Mouse (Mus musculus): ENCODE results near the gene Dyrk2. TPM values are rescaled to one million over a fixed set of nuclear protein-coding genes. Genes with fewer than 3 reads are reported as not detected.

Gene Dyrk2
- 7.0 and 9.4 TPM in 2 replicates for polyA plus RNA-seq (2015; fragmentation: Nextera tagmentation; extraction: Ambion mirVana)

GRCm38 (mm10) chr10:118870201-118870980 lies at the start of gene Dyrk2:
TSS of gene Dyrk2 (minus strand) at chr10:118870209.
- Histone ChIP-seq H3K4me3 (ENCODE audit: low read depth, low read length) (peak within 1 kb of the TSS; percentile 98), H3K4me2 (replicated peaks; ENCODE audit: low read depth, low read length) (peak within 1 kb of the TSS; percentile 78), H3K27me3 (replicated peaks; ENCODE audit: insufficient read depth, low read length) (no peaks in the 10 kb centered on the region), H3K27ac (ENCODE audit: low read length) (peak within 1 kb of the TSS; percentile 97), H3K4me1 (ENCODE audit: insufficient read depth, low read depth, low read length) (peaks cover 19% of the 10 kb centered on the region; the same call in 1 of the 2 replicates), H3K9me3 (ENCODE audit: low read length) (no peaks in the 10 kb centered on the region), H3K36me3 (ENCODE audit: insufficient read depth, low read length) (no peaks in the 10 kb centered on the region; the same call in 1 of the 2 replicates), H3K9ac (replicated peaks; ENCODE audit: low read depth) (peak within 1 kb of the TSS; percentile 24; the same call in 1 of the 2 replicates)
- no peak for TF ChIP-seq EP300 (IDR thresholded peaks at IDR 0.05)
- no peak for TF ChIP-seq CTCF (IDR thresholded peaks at IDR 0.05)
- 14% methylated on average over 16 of the region's 16 CpGs for WGBS
- ATAC-seq (no peak), DNase-seq (ENCODE audit: low spot score) (peak; percentile 41)

GRCm38 (mm10) chr10:118902625-118903024 lies 32.6 kb upstream of the Dyrk2 start:
- TF ChIP-seq CTCF (IDR thresholded peaks at IDR 0.05) (no peak), EP300 (IDR thresholded peaks at IDR 0.05) (no peak)
- 79% methylated on average over 10 of the region's 10 CpGs for WGBS
- H3K36me3 ChIP-seq (ENCODE audit: insufficient read depth, low read length): no peaks in the 10 kb centered on the region

GRCm38 (mm10) chr10:118893645-118894044 lies 23.6 kb upstream of the Dyrk2 start:
- H3K4me3 ChIP-seq (ENCODE audit: low read depth, low read length): no peak overlapping the region
- WGBS: 75% methylated on average over 3 of the region's 3 CpGs
- H3K4me2 ChIP-seq (replicated peaks; ENCODE audit: low read depth, low read length): no peak overlapping the region

More at GRCm38 (mm10) chr10:118902625-118903024, 32.6 kb upstream of the Dyrk2 start:
- Histone ChIP-seq H3K9me3 (ENCODE audit: low read length) (no peaks in the 10 kb centered on the region), H3K27ac (ENCODE audit: low read length) (no peak overlapping the region), H3K9ac (replicated peaks; ENCODE audit: low read depth) (no peak overlapping the region), H3K27me3 (replicated peaks; ENCODE audit: insufficient read depth, low read length) (no peaks in the 10 kb centered on the region), H3K4me3 (ENCODE audit: low read depth, low read length) (no peak overlapping the region), H3K4me2 (replicated peaks; ENCODE audit: low read depth, low read length) (no peak overlapping the region), H3K4me1 (ENCODE audit: insufficient read depth, low read depth, low read length) (no peaks in the 10 kb centered on the region)
- no peak for ATAC-seq
- no peak for DNase-seq (ENCODE audit: low spot score)

DNA sequence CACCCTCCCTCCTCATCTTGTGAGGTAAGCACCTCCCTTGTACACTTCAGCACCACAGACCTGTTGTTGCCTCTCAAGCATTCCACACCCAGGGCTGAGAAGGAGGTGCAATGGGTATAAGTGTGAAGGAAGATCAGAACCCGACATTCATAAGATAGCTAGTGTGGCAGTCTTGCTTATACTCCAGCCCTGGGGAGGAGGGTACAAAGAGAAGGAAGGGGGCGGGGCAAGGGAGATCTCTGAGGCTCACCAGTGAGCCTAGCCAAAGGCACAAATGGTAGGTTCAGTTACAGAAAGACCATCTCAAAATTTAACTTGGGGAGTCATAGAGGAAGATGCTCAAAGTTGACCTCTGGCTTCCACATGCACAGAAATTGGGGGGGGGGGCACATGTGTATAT lies 14.1 kb upstream of the Dyrk2 start:
- no peak overlapping the region for H3K27ac ChIP-seq (ENCODE audit: low read length)
- TF ChIP-seq EP300 (IDR thresholded peaks at IDR 0.05): no peak
- TF ChIP-seq CTCF (IDR thresholded peaks at IDR 0.05): no peak
- H3K9me3 ChIP-seq (ENCODE audit: low read length): no peaks in the 10 kb centered on the region
- DNase-seq (ENCODE audit: low spot score): no peak
- ATAC-seq: no peak
- WGBS: 81% methylated on average over 2 of the region's 2 CpGs
- no peak overlapping the region for H3K4me3 ChIP-seq (ENCODE audit: low read depth, low read length)
- H3K36me3 ChIP-seq (ENCODE audit: insufficient read depth, low read length): no peaks in the 10 kb centered on the region
- no peaks in the 10 kb centered on the region for H3K27me3 ChIP-seq (replicated peaks; ENCODE audit: insufficient read depth, low read length)
- no peaks in the 10 kb centered on the region for H3K4me1 ChIP-seq (ENCODE audit: insufficient read depth, low read depth, low read length)
- no peak overlapping the region for H3K9ac ChIP-seq (replicated peaks; ENCODE audit: low read depth)
- H3K4me2 ChIP-seq (replicated peaks; ENCODE audit: low read depth, low read length): no peak overlapping the region

More at GRCm38 (mm10) chr10:118893645-118894044, 23.6 kb upstream of the Dyrk2 start:
- DNase-seq (ENCODE audit: low spot score) (no peak), ATAC-seq (no peak)
- TF ChIP-seq EP300 (IDR thresholded peaks at IDR 0.05) (no peak), CTCF (IDR thresholded peaks at IDR 0.05) (no peak)
- Histone ChIP-seq H3K27ac (ENCODE audit: low read length) (no peak overlapping the region), H3K9ac (replicated peaks; ENCODE audit: low read depth) (no peak overlapping the region), H3K9me3 (ENCODE audit: low read length) (no peaks in the 10 kb centered on the region), H3K36me3 (ENCODE audit: insufficient read depth, low read length) (no peaks in the 10 kb centered on the region), H3K27me3 (replicated peaks; ENCODE audit: insufficient read depth, low read length) (no peaks in the 10 kb centered on the region), H3K4me1 (ENCODE audit: insufficient read depth, low read depth, low read length) (no peaks in the 10 kb centered on the region)

DNA sequence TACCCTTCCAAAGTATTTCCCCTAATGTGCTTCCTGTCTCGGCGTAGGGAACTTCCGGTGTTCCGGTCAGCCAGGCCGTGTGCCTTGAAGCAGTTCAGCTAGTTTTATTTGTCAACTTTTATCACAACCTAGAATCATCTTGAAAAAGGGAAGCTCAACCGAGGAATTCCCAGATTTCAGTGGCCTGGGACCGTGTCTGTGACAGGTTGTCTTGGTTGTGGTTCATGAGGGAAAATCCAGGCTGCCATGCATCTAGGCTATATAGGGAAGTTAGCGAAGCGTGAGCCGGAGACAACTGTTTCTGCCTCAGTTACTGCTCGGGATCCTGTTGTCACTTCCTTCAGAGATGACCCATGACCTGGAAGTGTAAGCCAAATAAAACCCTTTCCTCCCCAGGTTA lies 13.3 kb upstream of the Dyrk2 start:
- WGBS: 70% methylated on average over 11 of the region's 11 CpGs
- Histone ChIP-seq H3K9ac (replicated peaks; ENCODE audit: low read depth) (no peak overlapping the region), H3K27me3 (replicated peaks; ENCODE audit: insufficient read depth, low read length) (no peaks in the 10 kb centered on the region), H3K4me2 (replicated peaks; ENCODE audit: low read depth, low read length) (no peak overlapping the region), H3K36me3 (ENCODE audit: insufficient read depth, low read length) (no peaks in the 10 kb centered on the region), H3K27ac (ENCODE audit: low read length) (no peak overlapping the region), H3K4me1 (ENCODE audit: insufficient read depth, low read depth, low read length) (no peaks in the 10 kb centered on the region), H3K4me3 (ENCODE audit: low read depth, low read length) (no peak overlapping the region), H3K9me3 (ENCODE audit: low read length) (no peaks in the 10 kb centered on the region)
- ATAC-seq (no peak), DNase-seq (ENCODE audit: low spot score) (no peak)
- no peak for TF ChIP-seq CTCF (IDR thresholded peaks at IDR 0.05)
- TF ChIP-seq EP300 (IDR thresholded peaks at IDR 0.05): no peak

- no peaks in the 10 kb centered on the region for H3K36me3 ChIP-seq (ENCODE audit: insufficient read depth, low read length)
- TF ChIP-seq CTCF (IDR thresholded peaks at IDR 0.05): no peak
- TF ChIP-seq EP300 (IDR thresholded peaks at IDR 0.05): no peak
- no peak overlapping the region for H3K9ac ChIP-seq (replicated peaks; ENCODE audit: low read depth)
- WGBS: 60% methylated on average over 12 of the region's 12 CpGs
- H3K9me3 ChIP-seq (ENCODE audit: low read length): no peaks in the 10 kb centered on the region
- H3K4me3 ChIP-seq (ENCODE audit: low read depth, low read length): no peak overlapping the region
- H3K27ac ChIP-seq (ENCODE audit: low read length): no peak overlapping the region
- 0 out of 2 replicates have a peak overlapping the region, but pooled peaks have one; percentile 1 for H3K4me2 ChIP-seq (replicated peaks; ENCODE audit: low read depth, low read length)
- H3K27me3 ChIP-seq (replicated peaks; ENCODE audit: insufficient read depth, low read length): no peaks in the 10 kb centered on the region
- DNase-seq (ENCODE audit: low spot score) (peak; percentile 43), ATAC-seq (no peak; the same call in 1 of the 2 replicates)
- no peaks in the 10 kb centered on the region for H3K4me1 ChIP-seq (ENCODE audit: insufficient read depth, low read depth, low read length)
Measured at GRCm38 (mm10) chr10:118882258-118882885, 12.4 kb upstream of the Dyrk2 start.

Data from lung, postnatal 0 days (tissue).